Mouse (Mus musculus) cerebellum, adult 2 months (tissue): ENCODE measurements around the gene Thap8. TPM values are rescaled to one million over a fixed set of nuclear protein-coding genes. Genes with fewer than 3 reads are reported as not detected.
A peak's percentile ranks its signal among the peaks of the same experiment; 100 is the strongest.

Experiments
- DNase-seq, 2 experiments: peaks; one replicate each; pipeline ENCODE4 v3.0.0; 2021
- H3K27ac ChIP-seq: fragments of 200-500 bp; 2 replicates; pipeline ENCODE4 v1.5.1; 2012; ENCODE audit warnings: low read length, control low read depth, inconsistent platforms; ENCODE audit not compliant: insufficient read depth
- H3K27me3 ChIP-seq: fragments of 200-500 bp; 2 replicates; pipeline ENCODE4 v1.6.1; 2012; ENCODE audit warnings: inconsistent platforms, mild to moderate bottlenecking, low read length, moderate library complexity; ENCODE audit not compliant: control insufficient read depth, insufficient read depth
- H3K4me1 ChIP-seq: fragments of 200-500 bp; 2 replicates; pipeline ENCODE4 v1.6.1; 2011; ENCODE audit warnings: low read length; ENCODE audit not compliant: control insufficient read depth, insufficient read depth
- H3K4me3 ChIP-seq: fragments of 200-500 bp; replicated peaks from 2 replicates; pipeline ENCODE3; 2011; ENCODE audit warnings: mild to moderate bottlenecking, low read depth, low read length, control low read depth; ENCODE audit not compliant: insufficient read depth
- CTCF ChIP-seq: fragments of 200-500 bp; IDR thresholded peaks from 2 replicates; pipeline ENCODE4 v1.5.1; 2011; ENCODE audit warnings: low read depth, mild to moderate bottlenecking, control low read depth, low read length, moderate library complexity, borderline replicate concordance; ENCODE audit not compliant: insufficient read depth
- POLR2A ChIP-seq: fragments of 200-500 bp; IDR thresholded peaks from 2 replicates; pipeline ENCODE4 v1.6.1; 2011; ENCODE audit warnings: low read length, control low read depth, borderline replicate concordance; ENCODE audit not compliant: insufficient read depth
- WGBS: fragments of 180-500 bp; shearing (Covaris S2); methylation state at CpG from one replicate; pipeline ENCODE4 v1.1.7; 2018; 5-methylcytosine and 5-hydroxymethylcytosine counted together
- polyA plus RNA-seq: library from polyadenylated mRNA; depleted of rRNA; stranded (reverse); fragments of >200 nt; gene quantifications from 2 replicates; pipeline ENCODE4 v1.2.3, GENCODE M21; 2012

The Thap8 gene
- polyA plus RNA-seq, 1 experiment, result not detected

- Histone ChIP-seq H3K4me1 (peaks cover 30% of the 10 kb centered on the region), H3K27me3 (no peaks in the 10 kb centered on the region), H3K4me3 (no peak overlapping the region), H3K27ac (no peak overlapping the region)
- DNase-seq, result peak in 1 of 2 experiments; percentile 42
- no peak for TF ChIP-seq POLR2A
- TF ChIP-seq CTCF, result no peak
- 87% methylated on average over 16 of the region's 16 CpGs for WGBS
Measured at GRCm38 (mm10) chr7:30297266-30297665, 17.4 kb downstream of the Thap8 start.

DNA sequence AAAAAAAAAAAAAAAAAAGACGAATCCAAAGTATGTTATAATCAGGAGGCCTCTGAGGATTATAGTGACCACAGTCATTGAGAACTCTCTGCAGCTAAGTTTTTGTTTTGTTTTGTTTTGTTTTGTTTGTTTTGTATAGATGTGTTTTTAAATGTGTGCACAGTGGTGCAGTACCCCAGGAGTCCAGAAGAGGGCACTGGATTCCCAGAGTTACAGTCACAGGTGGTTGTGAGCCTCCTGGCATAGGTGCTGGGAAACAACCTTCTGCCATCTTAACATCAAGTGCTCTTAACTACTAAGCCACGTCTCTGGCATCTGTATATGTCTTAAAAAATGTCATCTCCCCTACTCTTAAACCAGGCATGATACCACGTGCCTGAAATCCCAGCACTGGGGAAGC is 21.0 kb downstream of the Thap8 start:
- H3K27me3 ChIP-seq, result no peaks in the 10 kb centered on the region
- TF ChIP-seq POLR2A (no peak), CTCF (peak; percentile 78)
- 41% methylated on average over 3 of the region's 3 CpGs for WGBS
- H3K4me1 ChIP-seq, result peaks cover 15% of the 10 kb centered on the region
- no peak overlapping the region for H3K27ac ChIP-seq
- DNase-seq, result no peak
- H3K4me3 ChIP-seq, result no peak overlapping the region

GRCm38 (mm10) chr7:30306083-30306779 is 26.3 kb downstream of the Thap8 start:
- H3K4me3 ChIP-seq, result no peak overlapping the region
- no peaks in the 10 kb centered on the region for H3K27me3 ChIP-seq
- H3K27ac ChIP-seq, result no peak overlapping the region
- peaks cover 4% of the 10 kb centered on the region; the same call in 1 of the 2 replicates for H3K4me1 ChIP-seq
- 88% methylated on average over 16 of the region's 16 CpGs for WGBS
- TF ChIP-seq POLR2A (no peak), CTCF (peak; percentile 48; the same call in 1 of the 2 replicates)
- no peak for DNase-seq

DNA sequence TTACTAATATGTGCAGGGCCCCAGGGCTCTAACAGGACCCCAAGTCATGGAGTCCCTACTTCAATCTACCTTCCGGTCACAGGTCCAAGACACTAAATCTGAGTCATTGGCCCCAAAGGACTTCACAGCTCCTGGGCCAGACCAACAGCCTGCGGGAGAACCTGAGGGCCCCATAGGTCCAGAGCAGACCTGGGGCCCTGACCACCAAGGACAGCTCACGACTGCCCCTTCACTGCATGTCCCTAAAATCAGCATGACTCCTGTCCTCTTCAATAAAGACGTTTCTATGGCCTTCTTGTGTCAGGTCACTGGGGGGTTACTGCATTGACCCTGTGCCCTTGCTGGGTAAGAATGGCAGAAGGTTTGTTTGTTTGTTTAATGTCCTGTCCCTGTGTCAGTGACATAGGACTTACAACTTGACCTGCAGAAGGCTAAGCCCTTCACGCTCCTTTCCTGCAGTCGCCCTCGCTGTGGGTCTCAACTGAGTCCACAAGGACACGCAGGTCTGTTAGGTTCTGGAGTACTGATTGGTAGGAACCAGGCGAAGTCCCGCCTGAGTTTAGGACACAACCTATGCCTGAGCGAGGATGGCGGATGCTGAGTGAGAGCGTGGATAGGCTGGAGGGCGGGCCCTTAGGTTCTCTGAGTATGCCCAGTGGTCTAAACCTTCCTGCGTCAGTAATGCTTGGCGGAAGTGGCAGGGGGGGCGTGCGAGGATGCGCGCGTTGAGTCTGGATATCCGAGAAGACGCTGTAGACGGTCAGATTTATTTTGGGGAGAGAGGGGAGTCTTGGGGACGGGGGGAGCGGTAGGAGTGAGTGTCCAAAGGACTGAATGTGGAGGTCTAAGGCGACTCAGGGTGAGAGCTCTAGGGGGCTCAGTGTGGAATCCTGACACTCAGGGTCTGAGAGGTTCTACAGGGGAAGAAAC is 28.4 kb downstream of the Thap8 start, which contains the start of gene Alkbh6:
Alkbh6 (plus strand) TSS at position 642 of the 930 bp plus-strand sequence.
- Histone ChIP-seq H3K27me3 (no peaks in the 10 kb centered on the region), H3K4me3 (peak within 1 kb of the TSS; percentile 80), H3K27ac (peak within 1 kb of the TSS; percentile 49), H3K4me1 (peaks cover 4% of the 10 kb centered on the region; the same call in 1 of the 2 replicates)
- TF ChIP-seq CTCF (peak; percentile 10; the same call in 1 of the 2 replicates), POLR2A (peak; percentile 96)
- DNase-seq, result peak; percentile 94 to 98
- 3% methylated on average over 27 of the region's 27 CpGs for WGBS

DNA sequence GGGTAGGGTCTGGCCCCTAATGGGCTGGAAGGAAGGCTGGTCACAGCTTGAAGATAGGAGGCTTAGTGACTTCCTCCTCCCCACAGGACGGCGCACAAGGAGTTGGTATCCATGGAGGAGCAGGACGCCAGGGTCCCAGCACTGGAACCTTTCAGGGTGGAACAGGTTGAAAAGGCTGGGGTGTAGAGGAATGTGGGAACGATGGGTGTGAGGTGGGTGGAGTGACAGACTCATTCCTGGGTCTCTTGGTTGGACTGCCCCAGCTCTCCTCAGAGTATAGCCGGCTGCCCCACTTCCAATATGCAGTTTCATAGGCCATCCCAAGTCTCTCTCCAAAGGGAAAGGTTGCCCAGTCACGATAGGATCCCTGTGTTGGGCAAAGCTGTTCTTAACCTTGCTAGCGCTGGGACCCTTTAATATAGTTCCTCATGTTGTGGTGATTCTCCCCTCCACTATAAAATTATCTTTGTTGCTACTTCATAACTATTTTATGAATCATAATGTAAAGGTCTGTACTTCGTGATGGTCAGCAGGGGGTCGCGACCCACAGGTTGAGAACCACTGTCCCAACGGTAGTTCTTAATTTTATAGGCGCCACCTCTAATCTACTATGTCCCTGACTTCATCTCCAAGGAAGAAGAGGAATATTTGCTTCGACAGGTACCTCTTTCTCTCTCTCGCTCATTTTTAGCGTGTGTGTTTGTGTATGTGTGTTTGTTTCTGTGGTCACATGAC is 29.7 kb downstream of the Thap8 start:
- Histone ChIP-seq H3K4me1 (peaks cover 11% of the 10 kb centered on the region), H3K27me3 (no peaks in the 10 kb centered on the region), H3K27ac (no peak overlapping the region), H3K4me3 (peak overlapping the region; percentile 80)
- TF ChIP-seq CTCF (no peak), POLR2A (no peak)
- 56% methylated on average over 15 of the region's 15 CpGs for WGBS
- DNase-seq, result no peak

DNA sequence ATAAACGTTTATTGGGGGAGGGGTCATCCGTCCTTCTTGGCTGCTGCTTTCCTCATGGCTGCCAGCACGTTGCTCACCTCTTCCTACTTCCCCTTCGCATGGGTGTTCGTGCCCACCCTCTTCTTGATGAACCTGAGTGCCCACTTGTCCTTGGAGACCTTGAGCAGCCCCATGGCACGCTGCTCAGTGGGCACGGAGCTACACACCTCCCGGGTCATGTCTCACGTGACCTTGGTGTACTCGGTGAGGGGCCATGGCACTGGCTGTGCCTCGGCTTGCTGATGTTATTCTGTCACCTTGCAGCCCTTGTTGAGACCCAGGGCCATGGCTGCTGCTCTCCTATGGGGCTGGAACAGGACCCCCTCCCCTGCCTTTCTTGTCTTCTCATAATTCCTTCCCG is 30.2 kb downstream of the Thap8 start:
- TF ChIP-seq POLR2A (no peak), CTCF (no peak)
- Histone ChIP-seq H3K27ac (no peak overlapping the region), H3K27me3 (no peaks in the 10 kb centered on the region), H3K4me3 (no peak overlapping the region), H3K4me1 (peaks cover 17% of the 10 kb centered on the region)
- 78% methylated on average over 12 of the region's 12 CpGs for WGBS
- no peak for DNase-seq

- DNase-seq, result no peak
- no peak overlapping the region for H3K27ac ChIP-seq
- no peaks in the 10 kb centered on the region for H3K27me3 ChIP-seq
- no peak for TF ChIP-seq POLR2A
- no peak for TF ChIP-seq CTCF
- 56% methylated on average over 27 of the region's 27 CpGs for WGBS
- H3K4me3 ChIP-seq, result no peak overlapping the region
- peaks cover 25% of the 10 kb centered on the region for H3K4me1 ChIP-seq
Measured at GRCm38 (mm10) chr7:30313666-30314320, 33.9 kb downstream of the Thap8 start.
